Mouse (Mus musculus) midbrain, embryonic 11.5 days (tissue): Measurements from ENCODE around the gene Olfr649. TPM values are rescaled to one million over a fixed set of nuclear protein-coding genes. Genes with fewer than 3 reads are reported as not detected.

Experiments used
- ATAC-seq: fragments of 200-750 bp; cut with Nextera tagmentation; 2 replicates; pipeline ENCODE4 v1.8.0; 2017; ENCODE audit warnings: moderate TSS enrichment, moderate library complexity; ENCODE audit not compliant: low FRiP score
- DNase-seq: peaks from one replicate; pipeline ENCODE4 v3.0.0; 2015; ENCODE audit warnings: low spot score; ENCODE audit errors: missing footprints
- H3K27ac ChIP-seq: fragments of 300-500 bp; sonication (generic); 2 replicates; pipeline ENCODE4 v1.5.1; 2014; ENCODE audit warnings: low read depth, low read length
- H3K27me3 ChIP-seq: fragments of 300-500 bp; sonication (generic); 2 replicates; pipeline ENCODE4 v1.6.1; 2014; ENCODE audit warnings: mild to moderate bottlenecking, low read length, moderate library complexity, mixed read lengths; ENCODE audit not compliant: control insufficient read depth, insufficient read depth
- H3K36me3 ChIP-seq: fragments of 300-500 bp; sonication (generic); 2 replicates; pipeline ENCODE4 v1.6.1; 2014; ENCODE audit warnings: mild to moderate bottlenecking, low read length, moderate library complexity, mixed read lengths; ENCODE audit not compliant: control insufficient read depth, insufficient read depth
- H3K4me1 ChIP-seq: fragments of 300-500 bp; sonication (generic); 2 replicates; pipeline ENCODE4 v1.6.1; 2014; ENCODE audit warnings: low read length; ENCODE audit not compliant: control insufficient read depth, insufficient read depth
- H3K4me2 ChIP-seq: fragments of 300-500 bp; sonication (generic); 2 replicates; pipeline ENCODE4 v1.6.1; 2014; ENCODE audit warnings: mild to moderate bottlenecking, moderate library complexity
- H3K4me3 ChIP-seq: fragments of 300-500 bp; sonication (generic); 2 replicates; pipeline ENCODE4 v1.5.1; 2014; ENCODE audit warnings: low read depth, low read length
- H3K9ac ChIP-seq: fragments of 300-500 bp; sonication (generic); 2 replicates; pipeline ENCODE4 v1.6.1; 2014; ENCODE audit warnings: low read length
- H3K9me3 ChIP-seq: fragments of 300-500 bp; sonication (generic); 2 replicates; pipeline ENCODE4 v1.6.1; 2016; ENCODE audit warnings: low read length; ENCODE audit not compliant: control insufficient read depth
- WGBS: fragments of 180-500 bp; shearing (Covaris S2); extraction: QIAGEN DNeasy Blood & Tissue Kit; methylation state at CpG from one replicate; pipeline ENCODE4 v1.1.7; 2014; 5-methylcytosine and 5-hydroxymethylcytosine counted together
- polyA plus RNA-seq: library from polyadenylated mRNA; unstranded; fragments of >200 nt; fragmentation: Nextera tagmentation; extraction: Ambion mirVana; gene quantifications from 2 replicates; pipeline ENCODE4 v1.2.1, GENCODE M21; 2014

Olfr649 gene
- polyA plus RNA-seq = not detected in 2 replicates

GRCm38 (mm10) chr7:104195885-104196284 is at the start of gene Olfr649:
Gene Olfr649, minus strand, starts transcription at chr7:104195985.
- no peaks in the 10 kb centered on the region for H3K36me3 ChIP-seq
- ATAC-seq = no peak
- H3K4me2 ChIP-seq = no peak within 1 kb of the TSS
- H3K4me3 ChIP-seq = no peak within 1 kb of the TSS
- H3K9ac ChIP-seq = no peak within 1 kb of the TSS
- WGBS = 90% methylated on average over 6 of the region's 6 CpGs
- no peaks in the 10 kb centered on the region for H3K9me3 ChIP-seq
- H3K4me1 ChIP-seq = no peaks in the 10 kb centered on the region
- no peak within 1 kb of the TSS for H3K27ac ChIP-seq
- H3K27me3 ChIP-seq = no peaks in the 10 kb centered on the region
- no peak for DNase-seq

GRCm38 (mm10) chr7:104244287-104245181 is 48.7 kb upstream of the Olfr649 start, which contains the start of gene Trim34a:
Gene Trim34a, plus strand, starts transcription at chr7:104244457.
- H3K9ac ChIP-seq = peak within 1 kb of the TSS; percentile 37; the same call in 1 of the 2 replicates
- ATAC-seq (peak; percentile 68), DNase-seq (peak; percentile 86)
- WGBS = 12% methylated on average over 13 of the region's 13 CpGs
- H3K27ac ChIP-seq = no peak within 1 kb of the TSS
- no peaks in the 10 kb centered on the region for H3K36me3 ChIP-seq
- H3K4me3 ChIP-seq = peak within 1 kb of the TSS; percentile 17
- H3K27me3 ChIP-seq = no peaks in the 10 kb centered on the region
- H3K9me3 ChIP-seq = no peaks in the 10 kb centered on the region
- peak within 1 kb of the TSS; percentile 34 for H3K4me2 ChIP-seq
- H3K4me1 ChIP-seq = no peaks in the 10 kb centered on the region

GRCm38 (mm10) chr7:104243616-104244015 is 47.8 kb upstream of the Olfr649 start:
- no peak overlapping the region for H3K27ac ChIP-seq
- 81% methylated on average over 1 of the region's 1 CpGs for WGBS
- no peaks in the 10 kb centered on the region for H3K4me1 ChIP-seq
- ATAC-seq = no peak
- no peaks in the 10 kb centered on the region for H3K27me3 ChIP-seq
- no peaks in the 10 kb centered on the region for H3K9me3 ChIP-seq
- H3K4me3 ChIP-seq = no peak overlapping the region
- DNase-seq = no peak
- H3K9ac ChIP-seq = no peak overlapping the region
- H3K36me3 ChIP-seq = no peaks in the 10 kb centered on the region
- no peak overlapping the region for H3K4me2 ChIP-seq

DNA sequence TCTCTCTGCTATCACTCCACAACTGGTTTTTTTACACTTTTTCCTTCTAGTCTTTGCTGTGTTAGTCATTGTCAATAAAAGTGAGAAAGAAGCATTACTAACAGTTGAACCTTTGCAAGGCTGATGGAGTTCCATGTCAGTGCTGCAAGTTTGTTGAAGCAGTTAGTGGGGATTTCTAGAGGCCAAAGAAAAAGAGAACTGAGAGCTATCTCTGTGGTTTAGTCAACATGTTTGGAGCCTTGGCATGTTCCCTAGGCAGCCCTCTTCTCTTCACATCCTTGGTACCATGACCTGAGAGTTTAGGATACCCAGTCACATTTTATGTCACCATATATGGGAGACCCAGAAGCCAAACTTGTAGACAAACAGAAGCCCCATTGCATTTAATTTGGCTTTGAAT is 45.1 kb upstream of the Olfr649 start:
- Histone ChIP-seq H3K4me3 (no peak overlapping the region), H3K36me3 (no peaks in the 10 kb centered on the region), H3K4me2 (no peak overlapping the region), H3K27me3 (no peaks in the 10 kb centered on the region), H3K27ac (no peak overlapping the region), H3K4me1 (no peaks in the 10 kb centered on the region), H3K9me3 (no peaks in the 10 kb centered on the region), H3K9ac (no peak overlapping the region)
- ATAC-seq = no peak
- DNase-seq = no peak

DNA sequence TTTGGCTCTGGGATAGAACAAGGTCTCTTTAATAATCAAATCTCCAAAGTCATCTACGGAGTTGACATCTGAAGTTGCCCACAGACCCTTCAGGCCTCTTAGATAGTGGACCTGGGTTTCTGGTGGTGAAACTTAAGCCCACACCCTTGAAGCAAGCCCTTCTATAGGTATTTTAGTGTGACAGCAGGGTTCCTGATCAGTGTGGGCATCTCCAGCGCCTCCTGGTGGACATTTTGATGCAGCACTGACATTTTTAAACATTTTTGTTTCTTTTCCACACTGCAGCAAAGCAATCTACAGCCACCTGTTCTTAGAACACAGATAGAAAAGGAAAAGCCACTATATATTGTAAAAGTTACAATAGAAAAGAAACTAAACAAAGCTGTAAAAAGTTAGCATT is 35.4 kb upstream of the Olfr649 start:
- ATAC-seq = no peak

GRCm38 (mm10) chr7:104218701-104219569 is 23.1 kb upstream of the Olfr649 start, which contains the start of gene Trim6:
Gene Trim6, plus strand, starts transcription at chr7:104218793.
- ATAC-seq = peak; percentile 88
- DNase-seq = peak; percentile 95
- Histone ChIP-seq H3K4me3 (peak within 1 kb of the TSS; percentile 31), H3K27me3 (no peaks in the 10 kb centered on the region), H3K9ac (peak within 1 kb of the TSS; percentile 42), H3K4me2 (peak within 1 kb of the TSS; percentile 55), H3K27ac (no peak within 1 kb of the TSS), H3K36me3 (no peaks in the 10 kb centered on the region), H3K4me1 (0 out of 2 replicates have a peak, but pooled peaks cover 4% of the 10 kb centered on the region), H3K9me3 (no peaks in the 10 kb centered on the region)
- under 1% methylated on average over 37 of the region's 37 CpGs for WGBS

More for the DNA sequence above, 35.4 kb upstream of the Olfr649 start:
- WGBS = 34% methylated on average over 2 of the region's 2 CpGs
- Histone ChIP-seq H3K36me3 (no peaks in the 10 kb centered on the region), H3K27me3 (no peaks in the 10 kb centered on the region), H3K4me2 (no peak overlapping the region), H3K27ac (no peak overlapping the region), H3K9ac (no peak overlapping the region), H3K4me3 (no peak overlapping the region), H3K4me1 (no peaks in the 10 kb centered on the region), H3K9me3 (no peaks in the 10 kb centered on the region)
- DNase-seq = peak; percentile 85

GRCm38 (mm10) chr7:104217881-104218280 is 22.1 kb upstream of the Olfr649 start:
- DNase-seq (peak; percentile 35), ATAC-seq (no peak)
- H3K27me3 ChIP-seq = no peaks in the 10 kb centered on the region
- no peaks in the 10 kb centered on the region for H3K36me3 ChIP-seq
- WGBS = 89% methylated on average over 2 of the region's 2 CpGs
- no peak overlapping the region for H3K4me2 ChIP-seq
- 0 out of 2 replicates have a peak, but pooled peaks cover 4% of the 10 kb centered on the region for H3K4me1 ChIP-seq
- no peak overlapping the region for H3K9ac ChIP-seq
- H3K4me3 ChIP-seq = no peak overlapping the region
- no peak overlapping the region for H3K27ac ChIP-seq
- no peaks in the 10 kb centered on the region for H3K9me3 ChIP-seq

GRCm38 (mm10) chr7:104216011-104216535 is 20.3 kb upstream of the Olfr649 start:
- no peaks in the 10 kb centered on the region for H3K36me3 ChIP-seq
- no peak overlapping the region for H3K4me2 ChIP-seq
- no peaks in the 10 kb centered on the region for H3K9me3 ChIP-seq
- peak; percentile 12 for DNase-seq
- ATAC-seq = no peak
- H3K27me3 ChIP-seq = no peaks in the 10 kb centered on the region
- 27% methylated on average over 1 of the region's 1 CpGs for whole genome bisulfite sequencing
- no peak overlapping the region for H3K27ac ChIP-seq
- no peak overlapping the region for H3K9ac ChIP-seq
- 0 out of 2 replicates have a peak, but pooled peaks cover 4% of the 10 kb centered on the region for H3K4me1 ChIP-seq
- no peak overlapping the region for H3K4me3 ChIP-seq
